Mouse (Mus musculus) E14TG2a.4 (cell line): Measurements from ENCODE around the gene Sp3.
"Not testable (repeated sequence)": the region's sequence is repeated elsewhere in the genome, so short reads cannot be mapped to it uniquely, and the experiment has no call there.

ENCODE experiments used
- H3K27me3 ChIP-seq: 2 replicates; pipeline ENCODE4 v1.6.1; 2014; ENCODE audit warnings: low read length, control low read depth; ENCODE audit not compliant: insufficient read depth
- H3K36me3 ChIP-seq: 2 replicates; pipeline ENCODE4 v1.6.1; 2014; ENCODE audit warnings: low read length, control low read depth; ENCODE audit not compliant: insufficient read depth
- H3K4me1 ChIP-seq: replicated peaks from 2 replicates; pipeline ENCODE4 v1.6.1; 2014; ENCODE audit warnings: low read depth, low read length, control low read depth
- H3K4me3 ChIP-seq: replicated peaks from 2 replicates; pipeline ENCODE4 v1.5.1; 2014; ENCODE audit warnings: mild to moderate bottlenecking, low read length
- H3K9me3 ChIP-seq: 2 replicates; pipeline ENCODE4 v1.6.1; 2014; ENCODE audit warnings: low read length, control low read depth
- CTCF ChIP-seq: conservative IDR thresholded peaks from 2 replicates; pipeline ENCODE4 v1.5.1; 2014; ENCODE audit warnings: low read length
- NANOG ChIP-seq: IDR thresholded peaks from 2 replicates; pipeline ENCODE4 v1.6.1; 2014; ENCODE audit warnings: borderline replicate concordance, low read length, mixed read lengths
- POU5F1 ChIP-seq: IDR thresholded peaks from 2 replicates; pipeline ENCODE4 v1.6.1; 2014; ENCODE audit warnings: low read length, borderline replicate concordance

Sp3 gene

GRCm38 (mm10) chr2:72908191-72908910 is 71.9 kb downstream of the Sp3 start:
- no peak for TF ChIP-seq POU5F1
- TF ChIP-seq NANOG = no peak
- no peak for TF ChIP-seq CTCF
- peak overlapping the region; percentile 50 for H3K4me3 ChIP-seq
- H3K36me3 ChIP-seq = no peaks in the 10 kb centered on the region
- no peaks in the 10 kb centered on the region for H3K27me3 ChIP-seq
- H3K9me3 ChIP-seq = peaks cover 6% of the 10 kb centered on the region; the same call in 1 of the 2 replicates
- H3K4me1 ChIP-seq = peaks cover 17% of the 10 kb centered on the region

- H3K9me3 ChIP-seq = peaks cover 6% of the 10 kb centered on the region; the same call in 1 of the 2 replicates
- H3K36me3 ChIP-seq = no peaks in the 10 kb centered on the region
- H3K27me3 ChIP-seq = no peaks in the 10 kb centered on the region
- peaks cover 12% of the 10 kb centered on the region for H3K4me1 ChIP-seq
- no peak for TF ChIP-seq NANOG
- TF ChIP-seq CTCF = no peak
- no peak for TF ChIP-seq POU5F1
- H3K4me3 ChIP-seq = no peak overlapping the region
These were observed 73.5 kb downstream of the Sp3 start for GRCm38 (mm10) chr2:72906745-72907144.

GRCm38 (mm10) chr2:72902816-72903680 is 77.2 kb downstream of the Sp3 start:
- not testable (repeated sequence) for H3K27me3 ChIP-seq, H3K36me3 ChIP-seq, H3K4me3 ChIP-seq, H3K4me1 ChIP-seq
- peaks cover 12% of the 10 kb centered on the region for H3K9me3 ChIP-seq

- no peaks in the 10 kb centered on the region for H3K4me1 ChIP-seq
- no peaks in the 10 kb centered on the region for H3K27me3 ChIP-seq
- H3K4me3 ChIP-seq = no peak overlapping the region
- TF ChIP-seq POU5F1 (no peak), CTCF (no peak), NANOG (no peak)
- no peaks in the 10 kb centered on the region for H3K36me3 ChIP-seq
- peaks cover 12% of the 10 kb centered on the region for H3K9me3 ChIP-seq
These were observed 81.4 kb downstream of the Sp3 start for GRCm38 (mm10) chr2:72898782-72899305.

- H3K36me3 ChIP-seq = no peaks in the 10 kb centered on the region
- no peaks in the 10 kb centered on the region for H3K4me1 ChIP-seq
- H3K4me3 ChIP-seq = no peak overlapping the region
- TF ChIP-seq CTCF = no peak
- TF ChIP-seq NANOG = no peak
- TF ChIP-seq POU5F1 = no peak
- no peaks in the 10 kb centered on the region for H3K27me3 ChIP-seq
- peaks cover 14% of the 10 kb centered on the region for H3K9me3 ChIP-seq
These were observed 82.0 kb downstream of the Sp3 start for GRCm38 (mm10) chr2:72898094-72898781.

- H3K4me3 ChIP-seq = no peak overlapping the region
- H3K9me3 ChIP-seq = 0 out of 2 replicates have a peak, but pooled peaks cover 2% of the 10 kb centered on the region
- H3K4me1 ChIP-seq = no peaks in the 10 kb centered on the region
- no peak for TF ChIP-seq CTCF
- no peak for TF ChIP-seq NANOG
- no peak for TF ChIP-seq POU5F1
- H3K27me3 ChIP-seq = no peaks in the 10 kb centered on the region
- H3K36me3 ChIP-seq = no peaks in the 10 kb centered on the region
These were observed 90.4 kb downstream of the Sp3 start for GRCm38 (mm10) chr2:72889806-72890205.
